Mouse (Mus musculus): ENCODE measurements around the gene Lgals1.

- TF ChIP-seq CTCF (IDR thresholded peaks at IDR 0.05; ENCODE audit: low read depth, low read length) (no peak), GATA2 (IDR thresholded peaks at IDR 0.05; ENCODE audit: borderline replicate concordance, low read depth, low read length) (no peak), GATA1 (IDR thresholded peaks at IDR 0.05; ENCODE audit: borderline replicate concordance, low read length) (no peak), TAL1 (conservative IDR thresholded peaks at IDR 0.05; ENCODE audit: low read depth, low read length) (no peak), POLR2AphosphoS5 (IDR thresholded peaks at IDR 0.05; ENCODE audit: insufficient replicate concordance, low read depth, low read length) (no peak; the same call in 1 of the 2 replicates)
Measured at GRCm38 (mm10) chr15:78914091-78914822, 12.3 kb upstream of the Lgals1 start.
